Mouse (Mus musculus) embryonic fibroblast, embryonic 13.5 days (primary cell): ENCODE measurements at regions not wholly inside any gene's neighbourhood (a gene's known extent, or its start where the extent isn't known, plus 50 kb on each side); places are given as distances from the start of the nearest gene placed in this dataset.

ENCODE experiments used
- CTCF ChIP-seq: IDR thresholded peaks from 2 replicates; pipeline ENCODE4 v1.5.1; 2011; ENCODE audit warnings: mild to moderate bottlenecking, control low read depth, low read length, moderate library complexity, borderline replicate concordance; ENCODE audit not compliant: insufficient read depth
- POLR2A ChIP-seq: IDR thresholded peaks from 2 replicates; pipeline ENCODE4 v1.6.1; 2011; ENCODE audit warnings: low read depth, mild to moderate bottlenecking, control low read depth, low read length, moderate library complexity

DNA sequence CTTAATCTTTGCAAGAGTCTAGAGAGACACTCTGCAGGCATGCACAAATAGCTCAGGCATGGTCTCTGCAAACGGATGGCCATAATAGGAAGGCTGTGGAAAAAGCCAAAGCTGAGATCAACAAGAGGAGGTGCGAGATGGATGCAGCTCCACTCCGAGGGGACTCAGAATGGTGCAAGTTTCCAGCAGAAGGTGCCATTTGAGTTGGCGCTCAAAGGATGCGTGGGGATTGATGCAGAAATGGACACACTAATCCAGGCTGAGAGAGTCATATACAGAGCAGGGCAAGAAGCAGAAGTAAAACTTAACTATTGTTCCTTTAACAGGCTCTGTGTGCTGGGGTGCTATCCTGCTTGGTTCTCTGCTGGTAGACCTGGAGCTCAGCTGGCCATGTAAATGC lies 315.9 kb downstream of the Rnf144a start:
- TF ChIP-seq CTCF (no peak), POLR2A (no peak)
